Mouse (Mus musculus) retina, postnatal 7 days (tissue): ENCODE measurements around the gene Sgo2a.
"Not testable (repeated sequence)": the region's sequence is repeated elsewhere in the genome, so short reads cannot be mapped to it uniquely, and the experiment has no call there.

Experiments
- DNase-seq: peaks from one replicate; pipeline ENCODE4 v3.0.0-alpha.2; 2012; ENCODE audit warnings: low read depth, low spot score

The Sgo2a gene

GRCm38 (mm10) chr1:57995432-57996132, at the start of gene Sgo2a:
TSS of gene Sgo2a (plus strand) at chr1:57995971.
- DNase-seq = peak; percentile 94

GRCm38 (mm10) chr1:57947552-57948347, 48.0 kb upstream of the Sgo2a start:
- no peak for DNase-seq

GRCm38 (mm10) chr1:57949195-57949594, 46.6 kb upstream of the Sgo2a start:
- no peak for DNase-seq

DNA sequence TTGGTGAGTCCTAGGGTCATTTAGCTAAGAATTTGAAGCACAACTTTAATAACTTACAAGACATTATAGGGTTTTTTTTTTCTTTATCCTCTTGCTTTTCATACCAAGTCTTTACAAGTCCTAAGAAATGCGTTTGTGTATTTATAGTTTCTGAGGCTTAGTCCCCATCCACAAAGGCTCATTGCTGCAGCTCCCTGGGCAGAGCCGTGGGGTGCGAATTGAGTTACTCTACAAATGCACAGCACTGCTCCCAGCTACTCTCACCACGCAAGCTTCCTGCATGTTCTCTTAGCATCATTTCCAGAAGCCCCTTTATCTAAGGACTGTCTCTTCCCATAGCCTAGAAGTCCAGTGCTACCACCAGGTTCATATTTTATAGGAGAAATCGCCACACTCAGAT, 46.1 kb upstream of the Sgo2a start:
- no peak for DNase-seq

DNA sequence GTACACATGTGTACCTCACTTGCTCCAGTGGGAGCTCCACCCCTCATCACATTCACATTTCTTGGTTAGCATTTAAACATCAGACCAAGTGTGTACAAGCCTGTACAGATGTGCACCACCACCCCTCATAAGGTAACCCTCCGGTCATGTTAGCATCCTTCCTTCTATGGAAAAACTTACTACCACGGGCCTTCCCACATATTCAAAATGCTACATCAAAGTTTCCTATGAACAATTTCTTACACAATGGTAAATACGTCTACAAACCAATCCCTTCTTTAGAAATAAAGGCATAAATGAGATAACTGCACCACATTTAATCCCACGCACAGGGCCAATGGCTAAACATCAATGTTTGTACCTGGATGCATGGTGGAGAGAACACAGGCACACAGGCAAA, 43.3 kb upstream of the Sgo2a start:
- DNase-seq = no peak

- peak; percentile 24 for DNase-seq
Observed at GRCm38 (mm10) chr1:57953586-57954375, 42.0 kb upstream of the Sgo2a start.

DNA sequence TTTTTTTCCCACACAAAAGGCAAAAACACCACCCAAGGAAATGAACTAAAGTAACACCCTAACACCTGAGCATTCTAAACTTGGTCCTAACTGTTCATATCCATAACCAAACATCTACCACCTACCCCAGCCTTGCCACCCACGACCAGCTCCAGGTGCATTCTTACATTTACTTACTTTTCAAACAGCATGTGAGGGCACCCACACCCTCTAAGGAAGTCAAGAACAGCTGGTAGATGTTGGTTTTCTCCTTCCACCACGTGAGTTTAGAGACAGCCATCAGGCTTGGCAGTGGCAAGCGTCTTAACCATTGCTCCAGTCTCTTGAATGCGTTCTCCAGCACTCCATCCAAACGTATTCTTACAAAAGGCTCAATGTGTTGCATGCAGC, 41.4 kb upstream of the Sgo2a start:
- DNase-seq = no peak

DNA sequence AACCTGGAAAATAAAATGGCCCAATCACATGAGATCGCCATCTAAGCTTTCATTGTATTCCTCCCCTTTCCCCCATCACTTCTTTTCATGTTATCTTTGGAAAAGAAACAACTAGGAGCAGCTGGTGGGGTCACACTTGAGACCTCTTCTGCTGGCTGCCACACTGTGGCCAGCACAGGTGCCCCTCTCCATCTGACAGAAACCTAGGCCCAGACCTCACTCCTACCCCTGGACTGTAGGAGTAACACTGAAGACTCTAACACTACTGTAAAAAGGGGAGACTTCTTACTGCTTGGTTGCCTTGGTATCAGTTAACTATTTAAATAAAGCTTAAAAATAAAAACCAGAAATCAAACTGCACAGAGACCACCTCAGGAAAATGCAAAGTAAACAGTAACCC, 40.0 kb upstream of the Sgo2a start:
- DNase-seq = no peak

GRCm38 (mm10) chr1:57969327-57970271, 26.2 kb upstream of the Sgo2a start:
- DNase-seq = peak; percentile 85

GRCm38 (mm10) chr1:57971588-57971987, 24.2 kb upstream of the Sgo2a start:
- DNase-seq = no peak

- no peak for DNase-seq
Observed at GRCm38 (mm10) chr1:57976860-57977259, 18.9 kb upstream of the Sgo2a start.

DNA sequence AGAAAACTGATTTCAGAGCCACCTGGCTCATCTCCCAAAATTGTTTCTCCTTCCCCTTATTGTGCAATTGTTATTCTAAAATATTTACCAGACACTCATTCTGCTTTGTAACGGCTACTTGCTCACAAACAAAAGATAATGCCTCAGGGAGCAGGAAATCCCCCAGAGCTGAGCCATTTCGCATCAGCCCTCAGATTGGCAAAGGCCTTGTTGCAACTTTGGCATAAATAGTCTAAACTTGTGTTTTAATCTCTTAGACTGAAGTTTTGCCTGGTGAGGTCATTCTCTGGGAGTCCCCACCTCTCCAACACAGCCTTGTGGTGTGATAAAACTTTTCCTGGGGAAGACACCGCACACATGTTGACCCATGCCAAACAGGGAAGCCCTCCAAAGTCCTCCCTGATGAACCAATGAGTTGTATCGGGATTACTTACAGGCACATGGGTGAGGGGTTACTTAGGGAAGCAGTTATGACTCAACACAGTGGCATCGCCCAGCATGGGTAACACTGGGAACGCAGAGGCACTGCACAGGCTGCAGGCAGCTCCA, 6.6 kb upstream of the Sgo2a start:
- DNase-seq = no peak

- no peak for DNase-seq
Observed at GRCm38 (mm10) chr1:57991277-57991676, 4.5 kb upstream of the Sgo2a start.

GRCm38 (mm10) chr1:57996133-57996615, 403 bp downstream of the Sgo2a start:
- DNase-seq = no peak

GRCm38 (mm10) chr1:57998146-57998545, 2.4 kb downstream of the Sgo2a start:
- no peak for DNase-seq

GRCm38 (mm10) chr1:58006388-58006787, 10.6 kb downstream of the Sgo2a start:
- not testable (repeated sequence) for DNase-seq

GRCm38 (mm10) chr1:58018856-58019255, 23.1 kb downstream of the Sgo2a start, which contains the start of gene Kctd18:
TSS of gene Kctd18 (minus strand) at chr1:58018956.
- DNase-seq = no peak

GRCm38 (mm10) chr1:58027707-58028106, 31.9 kb downstream of the Sgo2a start:
- no peak for DNase-seq

DNA sequence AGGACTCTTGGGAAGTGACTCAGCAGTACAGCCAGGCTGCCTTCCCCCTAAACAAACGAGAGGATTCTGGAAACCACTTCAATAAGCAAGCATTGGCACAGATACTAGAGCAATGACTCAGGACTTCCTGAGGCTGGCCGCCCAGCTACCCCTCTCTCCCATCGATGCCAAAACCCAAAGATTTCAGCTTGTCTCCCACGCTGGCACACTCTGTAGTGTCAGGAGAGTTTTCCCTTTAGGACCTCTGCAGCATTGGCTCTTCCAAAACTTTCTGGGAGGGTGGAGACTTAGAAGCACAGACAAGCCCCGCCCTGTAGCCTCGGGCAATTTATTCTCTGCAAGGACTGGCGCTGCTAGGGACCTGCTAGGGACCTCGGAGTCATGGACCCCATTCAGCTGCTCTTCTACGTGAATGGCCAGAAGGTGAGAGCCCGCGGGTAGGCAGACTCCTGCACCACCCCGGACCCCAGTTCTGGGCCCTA, 33.9 kb downstream of the Sgo2a start, which contains the start of gene Aox1:
Aox1 (plus strand) TSS at position 296 of the 482 bp plus-strand sequence.
- no peak for DNase-seq

DNA sequence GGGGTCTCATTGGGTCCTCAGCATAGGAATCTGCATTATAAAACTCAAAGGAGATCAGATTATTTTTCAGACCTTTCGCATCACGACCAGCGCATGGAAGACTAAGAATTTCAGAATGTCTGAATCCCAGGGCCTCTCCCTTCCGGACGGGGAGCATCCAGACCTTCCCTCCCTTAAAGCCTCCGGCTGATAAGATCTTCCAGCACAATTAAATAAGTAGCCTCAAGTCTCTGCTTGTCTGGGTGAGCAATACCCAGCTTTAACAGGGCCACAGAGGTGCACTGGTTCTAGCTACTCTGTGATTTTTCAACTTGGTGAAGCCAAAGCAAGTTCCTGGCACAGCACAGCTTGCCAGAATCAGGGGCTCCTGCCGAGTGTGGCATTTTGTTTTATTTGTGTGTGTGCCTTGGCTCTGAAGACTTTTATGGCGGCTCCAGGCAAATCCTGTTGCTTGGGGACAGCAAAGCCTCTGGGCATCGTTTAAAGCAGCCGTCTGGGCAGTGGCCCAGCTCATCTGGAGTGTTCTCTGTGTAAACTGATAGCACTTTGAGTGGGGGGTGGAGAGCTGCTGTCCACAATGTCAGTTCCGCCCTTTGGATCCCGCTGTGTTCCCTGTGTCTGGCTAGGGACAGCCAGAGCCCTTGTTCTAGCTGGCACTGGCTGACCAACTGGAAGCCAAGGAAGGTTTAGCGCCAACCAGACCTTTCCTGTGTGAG, 34.5 kb downstream of the Sgo2a start:
- DNase-seq = no peak
